Mouse (Mus musculus) neural tube, embryonic 10.5 days (tissue): Measurements from ENCODE around the gene Pde1c.
"Not testable (repeated sequence)": the region's sequence is repeated elsewhere in the genome, so short reads cannot be mapped to it uniquely, and the experiment has no call there.

Source experiments
- DNase-seq: peaks from one replicate; pipeline ENCODE4 v3.0.0-alpha.2; 2017; ENCODE audit warnings: low spot score; ENCODE audit errors: extremely low spot score

The Pde1c gene

GRCm38 (mm10) chr6:56568470-56569372 is at the start of gene Pde1c:
TSS of gene Pde1c (minus strand) at chr6:56569103.
- peak; percentile 65 for DNase-seq

GRCm38 (mm10) chr6:56616982-56617613 is 48.2 kb upstream of the Pde1c start:
- DNase-seq: peak; percentile 67

GRCm38 (mm10) chr6:56616228-56616981 is 47.5 kb upstream of the Pde1c start:
- no peak for DNase-seq

- DNase-seq: not testable (repeated sequence)
Measured at GRCm38 (mm10) chr6:56609529-56609928, 40.6 kb upstream of the Pde1c start.

GRCm38 (mm10) chr6:56608277-56608676 is 39.4 kb upstream of the Pde1c start:
- peak; percentile 62 for DNase-seq

- no peak for DNase-seq
Measured at GRCm38 (mm10) chr6:56579568-56579967, 10.7 kb upstream of the Pde1c start.

- no peak for DNase-seq
Measured at GRCm38 (mm10) chr6:56560891-56561290, 8.0 kb downstream of the Pde1c start.

- no peak for DNase-seq
Measured at GRCm38 (mm10) chr6:56560474-56560888, 8.4 kb downstream of the Pde1c start.

GRCm38 (mm10) chr6:56558711-56559110 is 10.2 kb downstream of the Pde1c start:
- DNase-seq: no peak

- no peak for DNase-seq
Measured at GRCm38 (mm10) chr6:56555848-56556247, 13.1 kb downstream of the Pde1c start.

GRCm38 (mm10) chr6:56555382-56555781 is 13.5 kb downstream of the Pde1c start:
- no peak for DNase-seq

- DNase-seq: no peak
Measured at GRCm38 (mm10) chr6:56551022-56551421, 17.9 kb downstream of the Pde1c start.

GRCm38 (mm10) chr6:56540247-56540646 is 28.7 kb downstream of the Pde1c start:
- no peak for DNase-seq

- DNase-seq: no peak
Measured at GRCm38 (mm10) chr6:56534653-56535052, 34.2 kb downstream of the Pde1c start.

GRCm38 (mm10) chr6:56532257-56532656 is 36.6 kb downstream of the Pde1c start:
- DNase-seq: no peak

GRCm38 (mm10) chr6:56523938-56524866 is 44.7 kb downstream of the Pde1c start:
- no peak for DNase-seq

GRCm38 (mm10) chr6:56489161-56489560 is 79.7 kb downstream of the Pde1c start:
- no peak for DNase-seq

GRCm38 (mm10) chr6:56485078-56485477 is 83.8 kb downstream of the Pde1c start:
- DNase-seq: no peak

GRCm38 (mm10) chr6:56480914-56481482 is 87.9 kb downstream of the Pde1c start:
- DNase-seq: peak; percentile 63

- peak; percentile 22 for DNase-seq
Measured at GRCm38 (mm10) chr6:56476581-56476980, 92.3 kb downstream of the Pde1c start.
